Mouse (Mus musculus): ENCODE results near the gene Gh. TPM values are rescaled to one million over a fixed set of nuclear protein-coding genes. Genes with fewer than 3 reads are reported as not detected.

Gh gene
- polyA plus RNA-seq, 1 experiment = not detected

GRCm38 (mm10) chr11:106316416-106316815, 14.8 kb upstream of the Gh start:
- Histone ChIP-seq H3K27me3 (ENCODE audit: control insufficient read depth) (no peaks in the 10 kb centered on the region), H3K4me3 (replicated peaks) (no peak overlapping the region), H3K9me3 (ENCODE audit: control insufficient read depth, low read length) (no peaks in the 10 kb centered on the region), H3K4me1 (ENCODE audit: control insufficient read depth) (no peaks in the 10 kb centered on the region), H3K36me3 (ENCODE audit: control insufficient read depth) (no peaks in the 10 kb centered on the region)
- TF ChIP-seq TAL1 (IDR thresholded peaks at IDR 0.05; ENCODE audit: low read length) = no peak
- no peak for TF ChIP-seq GATA1 (IDR thresholded peaks at IDR 0.05; ENCODE audit: low read length)

- Histone ChIP-seq H3K4me1 (ENCODE audit: control insufficient read depth) (no peaks in the 10 kb centered on the region), H3K36me3 (ENCODE audit: control insufficient read depth) (no peaks in the 10 kb centered on the region), H3K4me3 (replicated peaks) (no peak within 1 kb of the TSS), H3K27me3 (ENCODE audit: control insufficient read depth) (no peaks in the 10 kb centered on the region), H3K9me3 (ENCODE audit: control insufficient read depth, low read length) (no peaks in the 10 kb centered on the region)
- TF ChIP-seq GATA1 (IDR thresholded peaks at IDR 0.05; ENCODE audit: low read length) (no peak), TAL1 (IDR thresholded peaks at IDR 0.05; ENCODE audit: low read length) (no peak)
Observed at GRCm38 (mm10) chr11:106314333-106314812, 12.7 kb upstream of the Gh start, which contains the start of gene Cd79b. Gene Cd79b (minus strand): TSS chr11:106314762.

GRCm38 (mm10) chr11:106313533-106313932, 11.9 kb upstream of the Gh start:
- no peaks in the 10 kb centered on the region for H3K4me1 ChIP-seq (ENCODE audit: control insufficient read depth)
- no peaks in the 10 kb centered on the region for H3K27me3 ChIP-seq (ENCODE audit: control insufficient read depth)
- TF ChIP-seq GATA1 (IDR thresholded peaks at IDR 0.05; ENCODE audit: low read length) = no peak
- no peak for TF ChIP-seq TAL1 (IDR thresholded peaks at IDR 0.05; ENCODE audit: low read length)
- H3K4me3 ChIP-seq (replicated peaks) = no peak overlapping the region
- no peaks in the 10 kb centered on the region for H3K9me3 ChIP-seq (ENCODE audit: control insufficient read depth, low read length)
- H3K36me3 ChIP-seq (ENCODE audit: control insufficient read depth) = no peaks in the 10 kb centered on the region

- H3K4me3 ChIP-seq (replicated peaks) = no peak overlapping the region
Observed at GRCm38 (mm10) chr11:106310123-106310522, 8.5 kb upstream of the Gh start.

GRCm38 (mm10) chr11:106308162-106308561, 6.5 kb upstream of the Gh start:
- Histone ChIP-seq H3K36me3 (ENCODE audit: control insufficient read depth) (no peaks in the 10 kb centered on the region), H3K9me3 (ENCODE audit: control insufficient read depth, low read length) (no peaks in the 10 kb centered on the region), H3K27me3 (ENCODE audit: control insufficient read depth) (no peaks in the 10 kb centered on the region), H3K4me3 (replicated peaks) (no peak overlapping the region), H3K4me1 (ENCODE audit: control insufficient read depth) (no peaks in the 10 kb centered on the region)
- TF ChIP-seq GATA1 (IDR thresholded peaks at IDR 0.05; ENCODE audit: low read length) = no peak
- no peak for TF ChIP-seq TAL1 (IDR thresholded peaks at IDR 0.05; ENCODE audit: low read length)

More at GRCm38 (mm10) chr11:106310123-106310522, 8.5 kb upstream of the Gh start:
- Histone ChIP-seq H3K4me1 (ENCODE audit: control insufficient read depth) (no peaks in the 10 kb centered on the region), H3K9me3 (ENCODE audit: control insufficient read depth, low read length) (no peaks in the 10 kb centered on the region), H3K27me3 (ENCODE audit: control insufficient read depth) (no peaks in the 10 kb centered on the region), H3K36me3 (ENCODE audit: control insufficient read depth) (no peaks in the 10 kb centered on the region)
- TF ChIP-seq GATA1 (IDR thresholded peaks at IDR 0.05; ENCODE audit: low read length) (no peak), TAL1 (IDR thresholded peaks at IDR 0.05; ENCODE audit: low read length) (no peak)

GRCm38 (mm10) chr11:106307432-106307831, 5.8 kb upstream of the Gh start:
- Histone ChIP-seq H3K4me3 (replicated peaks) (no peak overlapping the region), H3K27me3 (ENCODE audit: control insufficient read depth) (no peaks in the 10 kb centered on the region), H3K9me3 (ENCODE audit: control insufficient read depth, low read length) (no peaks in the 10 kb centered on the region), H3K4me1 (ENCODE audit: control insufficient read depth) (no peaks in the 10 kb centered on the region), H3K36me3 (ENCODE audit: control insufficient read depth) (no peaks in the 10 kb centered on the region)
- TF ChIP-seq TAL1 (IDR thresholded peaks at IDR 0.05; ENCODE audit: low read length) (no peak), GATA1 (IDR thresholded peaks at IDR 0.05; ENCODE audit: low read length) (no peak)

GRCm38 (mm10) chr11:106306758-106307157, 5.1 kb upstream of the Gh start:
- no peaks in the 10 kb centered on the region for H3K36me3 ChIP-seq (ENCODE audit: control insufficient read depth)
- TF ChIP-seq GATA1 (IDR thresholded peaks at IDR 0.05; ENCODE audit: low read length) = no peak
- no peak for TF ChIP-seq TAL1 (IDR thresholded peaks at IDR 0.05; ENCODE audit: low read length)

GRCm38 (mm10) chr11:106306065-106306385, 4.4 kb upstream of the Gh start:
- H3K4me3 ChIP-seq (replicated peaks) = no peak overlapping the region
- H3K4me1 ChIP-seq (ENCODE audit: control insufficient read depth) = no peaks in the 10 kb centered on the region
- no peak for TF ChIP-seq TAL1 (IDR thresholded peaks at IDR 0.05; ENCODE audit: low read length)
- no peak for TF ChIP-seq GATA1 (IDR thresholded peaks at IDR 0.05; ENCODE audit: low read length)
- H3K36me3 ChIP-seq (ENCODE audit: control insufficient read depth) = no peaks in the 10 kb centered on the region
- H3K27me3 ChIP-seq (ENCODE audit: control insufficient read depth) = no peaks in the 10 kb centered on the region
- H3K9me3 ChIP-seq (ENCODE audit: control insufficient read depth, low read length) = no peaks in the 10 kb centered on the region

More at GRCm38 (mm10) chr11:106306758-106307157, 5.1 kb upstream of the Gh start:
- Histone ChIP-seq H3K4me3 (replicated peaks) (no peak overlapping the region), H3K27me3 (ENCODE audit: control insufficient read depth) (no peaks in the 10 kb centered on the region), H3K9me3 (ENCODE audit: control insufficient read depth, low read length) (no peaks in the 10 kb centered on the region), H3K4me1 (ENCODE audit: control insufficient read depth) (no peaks in the 10 kb centered on the region)

GRCm38 (mm10) chr11:106305348-106306064, 3.8 kb upstream of the Gh start:
- Histone ChIP-seq H3K4me3 (replicated peaks) (no peak overlapping the region), H3K4me1 (ENCODE audit: control insufficient read depth) (no peaks in the 10 kb centered on the region), H3K36me3 (ENCODE audit: control insufficient read depth) (no peaks in the 10 kb centered on the region), H3K27me3 (ENCODE audit: control insufficient read depth) (no peaks in the 10 kb centered on the region), H3K9me3 (ENCODE audit: control insufficient read depth, low read length) (no peaks in the 10 kb centered on the region)
- no peak for TF ChIP-seq TAL1 (IDR thresholded peaks at IDR 0.05; ENCODE audit: low read length)
- no peak for TF ChIP-seq GATA1 (IDR thresholded peaks at IDR 0.05; ENCODE audit: low read length)
